Mouse (Mus musculus): ENCODE data around the gene Akt2. TPM values are rescaled to one million over a fixed set of nuclear protein-coding genes. Genes with fewer than 3 reads are reported as not detected.

The Akt2 gene
- 143 and 174 TPM in 2 replicates for polyA plus RNA-seq (2012; rRNA removed)

DNA sequence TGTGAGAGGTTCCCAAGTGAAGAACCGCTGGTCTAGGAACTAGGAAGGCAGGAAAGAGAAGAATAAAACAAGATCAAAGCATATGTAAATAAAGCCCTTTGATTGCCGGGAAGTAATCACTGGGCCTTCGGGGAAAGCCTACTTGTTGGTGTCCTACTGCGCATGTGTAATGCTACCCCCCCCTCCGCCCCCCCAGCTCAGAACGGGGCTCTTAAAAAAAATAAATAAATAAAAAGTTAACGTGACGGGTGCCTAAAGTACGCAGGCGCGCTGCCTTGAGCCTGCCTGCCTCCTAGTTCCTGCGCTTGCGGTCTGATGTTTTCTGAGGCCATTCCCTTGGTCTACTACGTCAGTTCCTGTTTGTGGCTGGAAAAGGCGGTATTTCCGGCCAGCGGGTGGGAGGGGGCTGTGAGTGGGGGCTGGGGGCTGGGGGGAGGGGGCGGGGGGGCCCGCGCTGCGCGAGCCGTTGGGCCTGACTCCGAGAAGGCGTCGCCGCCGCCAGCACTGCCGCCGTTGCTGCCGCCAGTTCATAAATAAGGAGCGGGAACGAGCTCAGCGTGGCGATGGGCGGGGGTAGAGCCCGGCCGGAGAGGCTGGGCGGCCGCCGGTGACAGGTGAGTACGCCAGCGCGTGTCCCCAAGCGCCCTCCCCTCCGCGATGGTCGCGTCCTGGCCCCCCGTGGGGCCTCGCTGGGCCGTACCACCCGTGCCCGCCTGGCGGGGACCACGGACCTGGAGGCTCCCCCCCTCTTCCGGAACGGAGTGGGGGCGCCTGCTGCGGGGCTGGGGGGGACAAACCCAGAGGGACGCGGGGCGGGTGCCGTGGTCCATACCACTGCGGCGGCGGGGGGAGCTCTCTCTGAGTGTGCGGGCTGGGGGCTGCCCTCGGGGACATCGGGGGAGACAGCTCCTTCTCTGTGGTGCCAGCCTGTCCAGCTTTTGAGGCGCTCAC, at the start of gene Akt2:
TSS of gene Akt2 (plus strand) at position 287 of the 951 bp plus-strand sequence.
- peak; percentile 81 for DNase-seq (ENCODE audit: low read depth)

- DNase-seq (ENCODE audit: low read depth): no peak
These were observed 49.4 kb upstream of the Akt2 start for GRCm38 (mm10) chr7:27541922-27542321.

DNA sequence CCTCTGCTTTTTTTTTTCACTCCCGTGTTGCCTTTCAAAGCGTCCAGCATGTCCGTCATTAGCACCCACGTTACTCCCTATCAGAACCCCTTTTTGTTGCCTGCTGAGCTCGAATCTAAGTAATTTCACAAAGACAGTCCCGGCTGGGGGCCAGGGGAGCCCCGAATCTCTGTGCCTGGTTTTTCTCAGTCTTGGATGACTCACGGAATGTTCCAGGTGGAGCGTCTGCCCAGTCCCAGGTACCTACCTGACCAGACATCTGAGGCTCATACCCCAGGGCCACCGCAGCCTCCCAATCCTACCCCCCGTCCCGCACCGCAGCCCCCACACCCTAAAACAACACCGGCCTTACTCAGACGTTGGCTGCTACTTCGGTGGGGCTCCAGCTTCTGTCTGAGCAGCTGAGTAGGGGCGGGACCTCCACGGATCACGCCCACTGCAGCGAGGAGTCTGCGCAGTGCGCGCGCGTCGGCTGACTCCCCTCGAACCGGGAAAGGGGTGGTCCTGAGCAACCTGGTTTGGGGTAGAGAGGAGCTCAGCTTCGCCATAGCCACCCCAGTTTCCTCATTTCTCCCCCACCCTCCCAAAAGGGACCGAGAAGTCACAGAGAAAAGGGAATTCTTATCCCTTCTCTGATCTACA, 48.8 kb upstream of the Akt2 start:
- DNase-seq (ENCODE audit: low read depth): no peak

DNA sequence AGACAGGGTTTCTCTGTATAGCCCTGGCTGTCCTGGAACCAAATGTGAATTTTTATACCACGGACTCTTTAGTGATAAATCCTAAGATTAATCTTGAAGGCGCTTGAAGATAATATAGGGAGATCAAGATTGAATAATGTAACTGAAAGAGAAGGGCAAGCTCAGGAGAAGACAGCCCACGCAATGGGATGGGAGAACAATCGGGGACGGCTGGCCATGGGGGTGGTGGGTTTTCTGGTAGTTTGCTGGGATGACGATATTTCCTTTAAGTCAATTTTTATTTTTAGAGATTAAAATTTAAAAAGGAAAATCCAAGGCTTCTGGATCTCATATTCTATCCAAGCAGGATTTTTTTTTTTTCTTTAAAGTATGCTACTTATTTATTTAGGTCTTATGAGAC, 48.3 kb upstream of the Akt2 start:
- no peak for DNase-seq (ENCODE audit: low read depth)

- no peak for DNase-seq (ENCODE audit: low read depth)
These were observed 47.5 kb upstream of the Akt2 start for GRCm38 (mm10) chr7:27543851-27544250.

DNA sequence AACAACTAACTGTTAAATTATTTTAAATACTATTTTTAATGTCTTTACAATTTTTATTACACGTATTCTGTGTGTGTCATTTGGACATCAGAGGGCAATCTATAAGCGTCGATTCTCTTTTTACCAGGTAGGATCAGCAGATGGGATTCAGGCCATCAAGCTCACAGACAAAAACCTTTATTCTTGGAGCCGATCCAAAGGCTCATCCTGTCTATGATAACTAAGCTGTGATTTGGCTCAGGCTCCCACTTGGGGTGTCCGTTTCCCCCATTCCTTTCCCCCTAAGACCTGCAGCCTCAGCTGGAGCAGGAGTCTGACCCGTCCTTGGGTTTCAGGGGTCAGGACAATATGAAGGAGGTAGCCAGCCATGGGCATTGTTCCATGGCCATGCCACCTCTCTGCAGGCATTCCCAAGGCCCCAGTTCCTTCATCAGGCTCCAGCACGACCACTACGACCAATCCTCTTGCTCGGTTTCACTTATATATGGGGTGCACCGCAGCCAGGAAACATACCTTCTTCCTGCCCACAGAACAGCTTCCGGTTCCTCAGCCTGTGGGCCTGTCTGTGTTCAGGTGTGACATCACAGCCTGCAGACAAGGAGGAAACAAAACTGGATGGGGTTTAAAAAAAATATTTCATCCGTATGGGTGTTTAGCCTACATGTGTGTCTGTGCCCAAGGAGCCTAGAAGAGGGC, 46.5 kb upstream of the Akt2 start:
- DNase-seq (ENCODE audit: low read depth): no peak

GRCm38 (mm10) chr7:27549597-27549996, 41.8 kb upstream of the Akt2 start:
- DNase-seq (ENCODE audit: low read depth): no peak

DNA sequence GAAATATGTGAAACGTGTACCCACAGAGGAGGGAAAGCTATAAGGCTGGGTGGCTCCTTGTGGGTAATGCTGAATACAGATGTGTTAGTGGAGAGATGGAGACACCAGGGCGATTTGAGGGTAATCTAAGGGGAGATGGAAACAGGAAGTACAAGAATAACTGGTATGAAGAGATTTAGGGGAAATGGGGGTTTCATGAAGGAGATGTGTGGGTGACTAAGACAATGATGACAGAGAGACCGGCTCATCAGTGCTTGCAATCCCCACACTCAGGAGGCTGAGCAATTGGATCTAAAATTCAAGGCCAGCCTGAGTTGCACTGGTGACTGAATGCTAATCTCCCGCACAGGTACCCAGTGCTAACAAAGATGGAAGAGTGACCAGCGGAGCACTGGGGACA, 39.3 kb upstream of the Akt2 start:
- no peak for DNase-seq (ENCODE audit: low read depth)

GRCm38 (mm10) chr7:27552931-27553513, 38.3 kb upstream of the Akt2 start, which contains the start of the genes Pld3 and 2310022A10Rik:
Pld3 (minus strand) TSS chr7:27553218.
2310022A10Rik (plus strand) TSS chr7:27553233.
- DNase-seq (ENCODE audit: low read depth): peak; percentile 76

DNA sequence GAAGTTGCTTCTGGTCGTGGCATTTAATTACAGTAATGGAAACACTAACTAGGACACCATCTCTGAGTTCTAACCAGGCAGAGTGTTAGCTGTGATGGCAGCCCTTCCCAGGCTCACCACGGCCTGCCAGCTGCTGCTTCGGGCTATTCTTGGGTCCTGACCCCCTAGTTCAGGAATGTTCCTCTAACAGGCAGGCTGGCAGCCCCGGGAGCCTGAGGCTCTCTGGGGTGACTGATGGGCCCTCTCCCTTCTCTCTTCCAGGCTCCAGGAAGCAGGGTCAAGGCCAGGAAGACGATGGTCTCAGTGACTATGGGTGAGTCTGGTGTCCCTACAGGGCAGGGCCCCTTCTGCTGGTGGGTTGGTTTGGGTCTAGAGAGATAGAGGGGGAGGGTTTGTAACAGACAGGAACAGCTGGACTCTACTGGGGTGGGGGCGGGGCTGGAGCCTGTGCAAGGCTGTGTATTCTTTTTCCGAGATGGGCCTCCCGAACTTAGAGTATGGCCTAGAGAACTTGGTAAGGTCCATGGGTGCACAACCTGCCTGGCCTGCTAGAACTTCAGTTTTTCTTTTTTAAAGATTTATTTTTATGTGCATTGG, 31.0 kb upstream of the Akt2 start:
- DNase-seq (ENCODE audit: low read depth): no peak

GRCm38 (mm10) chr7:27560978-27561377, 30.4 kb upstream of the Akt2 start:
- DNase-seq (ENCODE audit: low read depth): no peak

- peak; percentile 86 for DNase-seq (ENCODE audit: low read depth)
These were observed 21.6 kb upstream of the Akt2 start for GRCm38 (mm10) chr7:27569580-27570224.

DNA sequence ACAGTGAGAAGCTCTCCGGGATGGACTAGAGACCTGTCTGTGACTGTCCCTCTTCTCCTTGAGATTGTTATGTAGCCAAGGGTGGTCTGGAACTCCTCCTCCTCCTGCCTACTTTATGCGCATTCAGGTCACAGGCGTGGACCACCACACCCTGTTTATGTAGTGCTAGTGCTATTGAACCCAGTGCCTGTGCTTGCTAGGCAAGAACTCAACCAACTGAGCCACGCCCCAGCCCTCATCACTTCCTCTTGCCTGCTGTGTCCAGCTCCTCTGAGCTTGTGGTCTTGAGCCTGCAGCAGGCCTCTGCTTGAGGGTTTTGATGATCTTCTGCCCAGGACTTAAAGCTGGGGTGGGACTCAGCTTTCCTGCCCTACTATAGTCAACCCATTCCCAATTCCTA, 19.2 kb upstream of the Akt2 start:
- DNase-seq (ENCODE audit: low read depth): no peak

DNA sequence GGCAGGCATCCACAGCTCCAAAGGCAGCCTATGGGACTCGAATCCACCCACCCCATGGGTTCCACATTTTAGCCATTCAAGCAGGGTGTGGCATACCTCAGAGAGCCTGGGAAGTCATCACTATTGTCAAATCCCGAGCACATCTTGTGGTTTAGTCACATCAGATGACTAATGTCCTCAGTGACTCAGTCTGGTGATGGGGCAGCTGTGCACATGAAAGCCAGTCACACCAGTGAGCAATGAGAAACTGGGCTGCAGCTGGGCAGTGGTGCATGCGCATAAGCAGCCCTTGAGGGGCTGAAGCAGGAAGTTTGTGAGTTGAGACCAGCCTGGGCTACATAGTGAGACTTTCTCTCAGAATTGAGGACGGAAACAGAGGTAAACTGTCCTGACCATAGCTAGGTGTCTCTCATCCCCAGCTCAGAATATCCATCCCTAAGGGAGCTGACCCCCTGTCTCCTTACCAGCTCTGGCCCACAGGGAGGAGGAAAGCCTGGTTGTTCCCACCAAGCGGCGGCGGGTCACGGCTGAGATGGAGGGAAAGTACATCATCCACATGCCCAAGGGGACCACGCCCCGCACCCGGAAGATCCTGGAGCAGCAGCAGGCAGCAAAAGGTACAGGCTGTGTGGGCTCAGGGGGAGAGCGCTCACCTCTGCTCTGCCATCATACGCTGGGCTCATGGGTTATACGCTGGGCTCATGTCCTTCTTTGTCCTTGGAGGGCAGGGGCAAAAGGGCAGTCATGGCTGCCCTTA, 17.1 kb upstream of the Akt2 start:
- DNase-seq (ENCODE audit: low read depth): no peak

GRCm38 (mm10) chr7:27576914-27577313, 14.4 kb upstream of the Akt2 start:
- no peak for DNase-seq (ENCODE audit: low read depth)

GRCm38 (mm10) chr7:27577589-27577988, 13.8 kb upstream of the Akt2 start:
- no peak for DNase-seq (ENCODE audit: low read depth)

DNA sequence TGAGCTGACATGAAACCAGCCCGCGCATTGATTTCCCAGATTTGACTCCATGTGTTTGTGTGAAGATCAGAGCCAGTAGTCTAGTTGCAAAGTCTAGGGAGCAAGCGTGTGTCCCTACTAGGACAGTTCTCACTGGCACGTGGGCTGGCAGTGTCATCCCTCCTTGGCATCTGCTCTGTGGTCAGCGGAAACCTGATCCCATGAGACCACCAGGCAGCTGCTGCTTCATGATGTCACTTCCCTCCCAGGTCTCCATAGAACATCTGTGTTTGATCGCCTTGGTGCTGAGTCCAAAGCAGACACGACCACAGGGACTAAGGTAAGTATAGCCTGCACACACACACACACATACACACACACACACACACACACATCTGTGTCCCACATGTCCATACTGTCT, 12.9 kb upstream of the Akt2 start:
- no peak for DNase-seq (ENCODE audit: low read depth)

DNA sequence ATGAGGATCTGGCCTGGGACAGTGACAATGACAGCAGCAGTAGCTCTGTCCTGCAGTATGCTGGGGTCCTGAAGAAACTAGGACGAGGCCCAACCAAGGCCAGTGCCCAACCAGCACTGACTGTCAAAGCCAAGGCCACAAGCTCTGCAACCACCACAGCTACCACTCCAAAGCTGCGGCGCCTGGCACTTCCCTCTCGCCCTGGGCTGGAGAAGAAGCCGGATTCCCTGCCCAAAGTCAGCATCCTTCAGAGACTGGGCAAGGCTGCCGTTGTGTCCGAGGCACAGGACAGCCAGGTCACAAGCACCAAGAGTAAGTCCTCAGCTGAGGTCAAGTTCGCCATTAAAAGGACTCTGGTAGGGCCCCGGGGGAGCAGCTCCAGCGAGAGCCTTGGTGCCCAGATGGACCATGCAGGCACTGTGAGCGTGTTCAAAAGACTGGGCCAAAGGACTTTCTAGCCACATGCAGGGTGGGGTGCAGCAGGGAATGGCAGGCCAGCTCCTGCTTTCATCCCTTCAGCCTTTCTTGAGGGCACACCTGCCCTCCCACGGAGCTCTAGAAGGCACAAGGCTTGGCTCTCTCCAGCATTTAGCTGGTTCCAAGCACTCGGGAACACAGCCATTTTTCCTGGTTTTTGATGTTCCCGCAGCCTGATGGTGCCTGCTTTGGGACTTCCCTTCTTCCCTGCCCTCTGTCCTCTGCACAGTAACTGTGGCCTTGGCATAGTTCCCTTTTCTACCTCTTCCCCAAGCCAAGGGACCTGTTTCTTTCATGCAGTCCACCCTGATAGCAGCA, 10.8 kb upstream of the Akt2 start:
- no peak for DNase-seq (ENCODE audit: low read depth)

GRCm38 (mm10) chr7:27586861-27587260, 4.5 kb upstream of the Akt2 start:
- no peak for DNase-seq (ENCODE audit: low read depth)

Data from gonadal fat pad, adult 2 months (tissue).